Mouse (Mus musculus) heart, postnatal 4 days (tissue): ENCODE data around the gene Cst13. TPM values are rescaled to one million over a fixed set of nuclear protein-coding genes. Genes with fewer than 3 reads are reported as not detected.

Experiments
- DNase-seq: peaks from one replicate; pipeline ENCODE4 v3.0.0; 2021
- total RNA-seq, 2 experiments: library from RNA; stranded (reverse); gene quantifications; 2 replicates each; pipeline ENCODE4 v1.2.3; 2021

Cst13 gene
- total RNA-seq, 2 experiments from 2014 or later = not detected

GRCm38 (mm10) chr2:148875335-148875811 is 55.5 kb downstream of the Cst13 start, which contains the start of gene Cst3:
Gene Cst3 (minus strand): TSS chr2:148875692.
- peak; percentile 97 for DNase-seq

- DNase-seq = peak; percentile 49
Measured at GRCm38 (mm10) chr2:148877016-148877770, 57.3 kb downstream of the Cst13 start.

- DNase-seq = no peak
Measured at GRCm38 (mm10) chr2:148878641-148879130, 58.8 kb downstream of the Cst13 start.

GRCm38 (mm10) chr2:148879199-148879598 is 59.3 kb downstream of the Cst13 start:
- peak; percentile 33 for DNase-seq

Other genes starting within 250 kb of the Cst13 start
- 10 to 100 TPM; 19.1 to 21.5 TPM for gene Nxt1, start 147.5 kb upstream of the Cst13 start, total RNA-seq
- gene Gzf1, start 139.1 kb upstream of the Cst13 start, total RNA-seq = 10 to 100 TPM; 19.9 to 21.3 TPM
- gene Napb, start 87.6 kb upstream of the Cst13 start, total RNA-seq = 1 to 10 TPM; 2.5 to 2.6 TPM
- gene Cstl1, start 69.7 kb upstream of the Cst13 start, total RNA-seq = not detected
- not detected for gene Cst11, start 48.6 kb upstream of the Cst13 start, total RNA-seq
- not detected for gene 8030411F24Rik, start 38.1 kb upstream of the Cst13 start, total RNA-seq
- 1 to 10 TPM; 1.4 to 1.7 TPM for gene Cst12, start 30.7 kb upstream of the Cst13 start, total RNA-seq
- not detected for gene Cst8, start 21.3 kb upstream of the Cst13 start, total RNA-seq
- gene Cst9, start 15.1 kb downstream of the Cst13 start, total RNA-seq = 1 to 10 TPM; 3.1 to 4.1 TPM
- under 1 TPM in 1 of 2 experiments, not detected in 1; 0.72 TPM for gene 9230104L09Rik, start 45.0 kb downstream of the Cst13 start, total RNA-seq
- gene Cst3, start 55.6 kb downstream of the Cst13 start, total RNA-seq = 100 to 1,000 TPM; 527 to 580 TPM
- gene Gm1330, start 183.2 kb downstream of the Cst13 start, total RNA-seq = not detected
- gene Gm10750, start 197.2 kb downstream of the Cst13 start, total RNA-seq = not detected